Mouse (Mus musculus) kidney, embryonic 16.5 days (tissue): ENCODE measurements at regions not wholly inside any gene's neighbourhood (a gene's known extent, or its start where the extent isn't known, plus 50 kb on each side); places are given as distances from the start of the nearest gene placed in this dataset.

ENCODE experiments used
- ATAC-seq: fragments of 200-750 bp; cut with Nextera tagmentation; 2 replicates; pipeline ENCODE4 v1.8.0; 2017; ENCODE audit warnings: moderate TSS enrichment; ENCODE audit not compliant: low FRiP score, low TSS enrichment
- H3K27ac ChIP-seq: fragments of 300-500 bp; sonication (generic); 2 replicates; pipeline ENCODE4 v1.5.1; 2014; ENCODE audit warnings: low read length
- H3K27me3 ChIP-seq: fragments of 300-500 bp; sonication (generic); 2 replicates; pipeline ENCODE4 v1.6.1; 2014; ENCODE audit warnings: low read length, control low read depth, mixed read lengths; ENCODE audit not compliant: insufficient read depth
- H3K36me3 ChIP-seq: fragments of 300-500 bp; sonication (generic); 2 replicates; pipeline ENCODE4 v1.6.1; 2014; ENCODE audit warnings: low read length, control low read depth, mixed read lengths; ENCODE audit not compliant: insufficient read depth
- H3K4me1 ChIP-seq: fragments of 300-500 bp; sonication (generic); 2 replicates; pipeline ENCODE4 v1.6.1; 2014; ENCODE audit warnings: low read length, control low read depth, mixed read lengths; ENCODE audit not compliant: insufficient read depth
- H3K4me2 ChIP-seq: fragments of 300-500 bp; sonication (generic); replicated peaks from 2 replicates; pipeline ENCODE4 v1.6.1; 2014; ENCODE audit warnings: low read depth, low read length
- H3K4me3 ChIP-seq: fragments of 300-500 bp; sonication (generic); 2 replicates; pipeline ENCODE4 v1.5.1; 2014; ENCODE audit warnings: mild to moderate bottlenecking, low read length
- H3K9ac ChIP-seq: fragments of 300-500 bp; sonication (generic); replicated peaks from 2 replicates; pipeline ENCODE4 v1.6.1; 2014; ENCODE audit warnings: low read length
- H3K9me3 ChIP-seq: fragments of 300-500 bp; sonication (generic); 2 replicates; pipeline ENCODE4 v1.6.1; 2016; ENCODE audit warnings: low read length, control low read depth
- WGBS: fragments of 180-500 bp; shearing (Covaris S2); extraction: QIAGEN DNeasy Blood & Tissue Kit; methylation state at CpG from one replicate; pipeline ENCODE4 v1.1.7; 2014; 5-methylcytosine and 5-hydroxymethylcytosine counted together

DNA sequence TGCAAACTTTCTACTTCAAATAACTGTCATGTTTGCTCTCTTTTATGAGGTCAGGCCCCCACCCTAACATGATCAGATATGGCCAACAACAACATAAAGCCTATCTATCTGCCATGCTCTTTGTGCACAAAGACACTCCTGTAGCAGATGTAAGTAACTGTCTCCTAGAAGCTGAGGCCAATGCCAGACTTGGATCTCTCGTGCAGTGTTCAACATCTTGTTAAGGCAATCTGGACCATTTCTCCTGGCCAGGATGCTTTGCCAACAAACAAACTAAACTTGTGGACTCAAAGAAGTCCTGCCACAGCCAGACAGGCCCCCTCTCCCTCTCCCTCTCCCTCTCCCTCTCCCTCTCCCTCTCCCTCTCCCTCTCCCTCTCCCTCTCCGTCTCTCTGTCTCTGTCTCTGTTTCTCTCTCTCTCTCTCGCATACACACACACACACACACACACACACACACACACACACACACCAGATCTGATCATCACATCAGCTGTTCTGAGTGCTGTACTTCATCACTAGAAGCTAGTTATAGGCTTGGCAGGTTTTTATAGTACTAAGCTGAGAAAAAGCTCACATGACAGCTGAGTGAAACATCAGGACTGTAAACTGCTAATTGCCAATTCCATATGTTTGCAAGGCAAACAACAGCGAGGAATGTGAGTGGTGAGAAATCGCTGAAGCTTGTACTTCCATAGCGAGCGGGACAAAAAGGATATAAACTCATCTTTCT, 861.2 kb downstream of the Galc start:
- Histone ChIP-seq H3K36me3 (no peaks in the 10 kb centered on the region), H3K9ac (no peak overlapping the region), H3K4me1 (peaks cover 11% of the 10 kb centered on the region; the same call in 1 of the 2 replicates), H3K9me3 (no peaks in the 10 kb centered on the region), H3K4me3 (no peak overlapping the region), H3K27ac (no peak overlapping the region), H3K4me2 (no peak overlapping the region), H3K27me3 (no peaks in the 10 kb centered on the region)
- 39% methylated on average over 5 of the region's 7 CpGs for WGBS
- no peak for ATAC-seq

DNA sequence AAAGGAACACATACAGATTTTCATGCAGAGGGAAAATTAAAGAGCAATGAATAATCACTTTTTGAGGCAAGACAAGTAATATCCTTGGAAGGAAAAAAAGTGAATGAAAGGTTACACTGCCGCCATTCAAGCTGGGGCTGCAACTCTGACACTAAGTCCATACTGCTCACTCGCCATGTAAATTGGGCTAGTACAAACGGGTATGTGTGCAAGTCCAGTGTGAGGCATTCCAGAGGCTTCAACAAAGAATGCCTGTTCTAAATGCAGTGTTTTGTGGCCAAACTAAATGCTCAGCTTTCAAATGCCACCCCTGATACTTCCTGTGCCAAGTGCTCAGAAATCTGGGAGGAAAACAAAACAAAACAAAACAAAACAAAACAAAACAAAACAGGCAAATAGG, 897.5 kb downstream of the Galc start:
- H3K9me3 ChIP-seq, result no peaks in the 10 kb centered on the region
- H3K4me1 ChIP-seq, result no peaks in the 10 kb centered on the region
- H3K4me2 ChIP-seq, result no peak overlapping the region
- ATAC-seq, result no peak
- H3K36me3 ChIP-seq, result no peaks in the 10 kb centered on the region
- WGBS, result 85% methylated on average over 3 of the region's 3 CpGs
- H3K4me3 ChIP-seq, result no peak overlapping the region
- H3K27ac ChIP-seq, result no peak overlapping the region
- H3K27me3 ChIP-seq, result no peaks in the 10 kb centered on the region
- H3K9ac ChIP-seq, result no peak overlapping the region

DNA sequence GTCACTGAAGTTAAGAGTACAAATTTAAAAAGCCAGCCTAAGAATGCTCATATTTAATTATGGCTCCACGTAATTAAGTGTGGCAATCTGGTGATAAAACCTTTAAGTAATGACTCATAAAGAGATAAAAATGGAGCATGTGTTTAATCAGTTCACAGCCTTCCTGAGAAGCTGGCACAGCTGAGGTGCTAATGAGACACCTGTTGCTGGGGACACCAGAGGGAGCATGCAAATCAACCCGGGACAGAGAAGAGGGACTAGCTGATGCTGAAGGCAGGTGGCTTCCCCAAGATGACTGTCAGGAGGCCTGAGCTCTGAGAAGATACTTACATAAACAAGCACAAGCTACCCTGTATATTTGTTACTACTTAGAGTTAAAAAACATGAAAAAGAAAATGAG, 898.6 kb downstream of the Galc start:
- no peaks in the 10 kb centered on the region for H3K27me3 ChIP-seq
- no peak overlapping the region for H3K27ac ChIP-seq
- 21% methylated on average over 2 of the region's 2 CpGs for WGBS
- no peaks in the 10 kb centered on the region for H3K9me3 ChIP-seq
- no peak overlapping the region for H3K4me2 ChIP-seq
- ATAC-seq, result no peak
- H3K36me3 ChIP-seq, result no peaks in the 10 kb centered on the region
- H3K4me1 ChIP-seq, result no peaks in the 10 kb centered on the region
- no peak overlapping the region for H3K9ac ChIP-seq
- no peak overlapping the region for H3K4me3 ChIP-seq

DNA sequence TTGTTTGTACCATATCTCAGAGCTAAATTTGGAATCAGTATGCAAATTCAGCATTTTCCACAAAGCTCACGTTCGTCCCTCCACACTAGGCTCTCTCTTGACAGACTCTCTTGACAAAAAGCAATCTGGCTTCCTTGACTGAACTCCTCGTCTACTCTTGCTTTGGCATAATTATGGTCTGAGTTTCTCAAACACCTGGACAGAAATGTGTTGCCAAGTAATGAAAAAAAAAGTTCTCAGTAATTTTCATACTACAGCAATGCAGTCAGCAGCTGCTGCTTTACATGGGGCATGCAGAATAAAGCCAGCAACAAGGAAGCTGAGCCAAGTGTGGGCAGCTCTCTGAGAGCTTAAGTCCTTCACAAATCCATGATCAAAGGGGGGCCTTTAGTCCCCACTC, 932.7 kb downstream of the Galc start:
- no peak overlapping the region for H3K27ac ChIP-seq
- 64% methylated on average over 3 of the region's 3 CpGs for WGBS
- no peak overlapping the region for H3K4me3 ChIP-seq
- H3K9ac ChIP-seq, result no peak overlapping the region
- no peak for ATAC-seq
- no peaks in the 10 kb centered on the region for H3K27me3 ChIP-seq
- no peaks in the 10 kb centered on the region for H3K36me3 ChIP-seq
- no peaks in the 10 kb centered on the region for H3K9me3 ChIP-seq
- no peak overlapping the region for H3K4me2 ChIP-seq
- H3K4me1 ChIP-seq, result no peaks in the 10 kb centered on the region

DNA sequence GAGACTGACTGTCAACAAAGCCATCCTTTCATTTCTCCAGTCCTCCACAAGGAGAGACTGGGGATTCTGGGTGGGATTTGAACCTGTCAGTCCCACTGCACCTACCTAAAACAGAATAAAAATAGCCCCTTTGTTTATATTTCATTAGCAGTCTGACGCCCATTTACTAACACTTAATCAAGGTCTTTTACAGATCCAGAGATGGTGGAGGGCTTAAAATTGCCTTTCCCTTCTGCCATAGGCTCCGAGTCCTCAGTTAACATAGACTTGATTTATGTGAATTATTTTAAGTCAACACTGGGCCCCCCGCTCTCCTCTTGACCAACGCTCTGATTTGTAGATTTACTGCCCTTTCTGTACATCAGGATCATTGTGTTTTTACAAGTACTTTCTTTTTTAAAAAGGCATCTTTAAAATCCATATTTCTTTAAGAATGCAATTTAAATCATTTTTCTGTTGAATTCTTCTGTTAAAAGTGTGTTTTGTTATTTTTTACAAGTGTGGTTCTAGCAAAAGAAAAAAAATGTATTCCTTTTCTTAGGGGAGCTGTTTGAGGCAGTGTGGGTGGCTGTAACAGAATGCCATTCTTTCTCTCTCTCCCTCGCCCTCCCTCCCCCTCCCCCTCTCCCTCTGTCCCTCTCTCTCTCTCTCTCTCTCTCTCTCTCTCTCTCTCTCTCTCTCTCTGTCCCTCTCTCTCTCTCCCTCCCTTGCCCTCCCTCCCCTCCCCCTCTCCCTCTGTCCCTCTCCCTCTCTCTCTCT, 946.8 kb downstream of the Galc start:
- no peak for ATAC-seq
- Histone ChIP-seq H3K27ac (no peak overlapping the region), H3K4me2 (no peak overlapping the region), H3K4me1 (no peaks in the 10 kb centered on the region), H3K27me3 (no peaks in the 10 kb centered on the region), H3K9me3 (no peaks in the 10 kb centered on the region), H3K9ac (no peak overlapping the region), H3K36me3 (no peaks in the 10 kb centered on the region), H3K4me3 (no peak overlapping the region)
- 14% methylated on average over 5 of the region's 5 CpGs for WGBS

DNA sequence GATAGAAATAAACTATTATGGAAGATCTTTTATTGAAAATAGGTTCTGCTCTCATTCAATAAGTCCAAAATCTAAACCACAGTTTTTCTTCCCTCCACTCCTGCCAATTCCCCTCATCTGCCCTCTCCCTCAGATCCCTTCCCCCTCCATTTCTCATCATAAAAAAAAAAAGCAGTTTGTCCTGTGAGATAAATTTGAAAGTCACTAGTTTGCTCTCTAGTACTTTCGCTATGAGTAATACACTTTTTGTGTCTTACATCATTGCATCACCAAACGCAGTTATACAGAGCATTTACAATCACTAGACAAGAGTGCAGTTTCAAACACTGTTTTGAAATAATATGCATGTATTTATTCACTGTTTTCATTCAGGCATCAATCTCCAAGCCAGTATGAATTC, 980.5 kb downstream of the Galc start:
- 88% methylated on average over 2 of the region's 2 CpGs for WGBS
- H3K36me3 ChIP-seq, result no peaks in the 10 kb centered on the region
- no peak overlapping the region for H3K4me2 ChIP-seq
- no peaks in the 10 kb centered on the region for H3K9me3 ChIP-seq
- no peak overlapping the region for H3K27ac ChIP-seq
- no peak overlapping the region for H3K4me3 ChIP-seq
- H3K9ac ChIP-seq, result no peak overlapping the region
- no peak for ATAC-seq
- no peaks in the 10 kb centered on the region for H3K27me3 ChIP-seq
- H3K4me1 ChIP-seq, result no peaks in the 10 kb centered on the region

DNA sequence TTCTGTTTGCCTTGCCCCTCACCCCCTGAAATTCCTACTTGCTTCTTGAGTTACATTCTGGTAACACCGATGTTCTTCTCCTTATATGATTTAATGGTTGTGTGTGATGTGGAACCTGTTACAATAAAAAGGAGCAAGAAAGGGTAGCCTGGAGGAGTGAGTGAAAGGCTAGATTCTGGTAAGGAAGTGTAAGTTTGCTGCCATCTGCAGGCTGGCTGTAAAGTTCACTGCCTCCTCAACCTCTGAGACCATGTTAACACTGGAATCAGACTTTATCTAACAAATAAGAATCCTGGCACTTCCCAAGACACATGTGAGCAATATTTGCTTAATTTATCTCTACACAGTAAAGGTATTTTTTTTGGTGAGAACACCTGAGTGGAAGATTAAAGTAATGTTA, 980.9 kb downstream of the Galc start:
- Histone ChIP-seq H3K27me3 (no peaks in the 10 kb centered on the region), H3K36me3 (no peaks in the 10 kb centered on the region), H3K4me3 (no peak overlapping the region), H3K27ac (no peak overlapping the region), H3K4me2 (no peak overlapping the region), H3K4me1 (no peaks in the 10 kb centered on the region), H3K9me3 (no peaks in the 10 kb centered on the region), H3K9ac (no peak overlapping the region)
- ATAC-seq, result no peak
- 24% methylated on average over 1 of the region's 1 CpGs for WGBS
